Mouse (Mus musculus): ENCODE measurements around the gene Tmem117. TPM values are rescaled to one million over a fixed set of nuclear protein-coding genes. Genes with fewer than 3 reads are reported as not detected.

Tmem117 gene
- polyA plus RNA-seq, 1 experiment from 2014 or later = 22.1 TPM

GRCm38 (mm10) chr15:94967004-94967403, 338.0 kb downstream of the Tmem117 start:
- ATAC-seq (ENCODE audit: low FRiP score) = no peak
- Histone ChIP-seq H3K4me1 (no peaks in the 10 kb centered on the region), H3K9me3 (replicated peaks) (no peaks in the 10 kb centered on the region), H3K36me3 (no peaks in the 10 kb centered on the region), H3K9ac (replicated peaks) (no peak overlapping the region), H3K27me3 (replicated peaks) (no peaks in the 10 kb centered on the region), H3K27ac (replicated peaks) (no peak overlapping the region), H3K4me3 (replicated peaks) (no peak overlapping the region), H3K4me2 (no peak overlapping the region)
- 91% methylated on average over 6 of the region's 6 CpGs for WGBS

- ATAC-seq (ENCODE audit: low FRiP score) = no peak
- H3K9ac ChIP-seq (replicated peaks) = no peak overlapping the region
- 77% methylated on average over 13 of the region's 13 CpGs for WGBS
- no peaks in the 10 kb centered on the region for H3K27me3 ChIP-seq (replicated peaks)
- H3K4me1 ChIP-seq = no peaks in the 10 kb centered on the region
- no peak overlapping the region for H3K4me3 ChIP-seq (replicated peaks)
- H3K27ac ChIP-seq (replicated peaks) = no peak overlapping the region
- no peaks in the 10 kb centered on the region for H3K9me3 ChIP-seq (replicated peaks)
- H3K4me2 ChIP-seq = no peak overlapping the region
- no peaks in the 10 kb centered on the region for H3K36me3 ChIP-seq
Observed at GRCm38 (mm10) chr15:94968403-94969180, 339.6 kb downstream of the Tmem117 start.

GRCm38 (mm10) chr15:94981798-94982197, 352.8 kb downstream of the Tmem117 start:
- H3K9ac ChIP-seq (replicated peaks) = no peak overlapping the region
- H3K36me3 ChIP-seq = no peaks in the 10 kb centered on the region
- 90% methylated on average over 4 of the region's 4 CpGs for WGBS
- H3K9me3 ChIP-seq (replicated peaks) = no peaks in the 10 kb centered on the region
- no peak overlapping the region for H3K4me2 ChIP-seq
- no peaks in the 10 kb centered on the region for H3K27me3 ChIP-seq (replicated peaks)
- H3K27ac ChIP-seq (replicated peaks) = no peak overlapping the region
- no peaks in the 10 kb centered on the region for H3K4me1 ChIP-seq
- H3K4me3 ChIP-seq (replicated peaks) = no peak overlapping the region
- no peak for ATAC-seq (ENCODE audit: low FRiP score)

- WGBS = 66% methylated on average over 9 of the region's 9 CpGs
- H3K4me2 ChIP-seq = no peak overlapping the region
- no peaks in the 10 kb centered on the region for H3K36me3 ChIP-seq
- H3K27ac ChIP-seq (replicated peaks) = no peak overlapping the region
- ATAC-seq (ENCODE audit: low FRiP score) = no peak
- H3K4me3 ChIP-seq (replicated peaks) = no peak overlapping the region
- no peaks in the 10 kb centered on the region for H3K9me3 ChIP-seq (replicated peaks)
- H3K9ac ChIP-seq (replicated peaks) = no peak overlapping the region
- H3K4me1 ChIP-seq = no peaks in the 10 kb centered on the region
- H3K27me3 ChIP-seq (replicated peaks) = no peaks in the 10 kb centered on the region
Observed at GRCm38 (mm10) chr15:94995352-94995751, 366.3 kb downstream of the Tmem117 start.

GRCm38 (mm10) chr15:95005121-95005824, 376.2 kb downstream of the Tmem117 start:
- Histone ChIP-seq H3K27me3 (replicated peaks) (no peaks in the 10 kb centered on the region), H3K4me3 (replicated peaks) (no peak overlapping the region), H3K4me2 (no peak overlapping the region), H3K9me3 (replicated peaks) (no peaks in the 10 kb centered on the region), H3K4me1 (peaks cover 14% of the 10 kb centered on the region), H3K27ac (replicated peaks) (no peak overlapping the region), H3K36me3 (no peaks in the 10 kb centered on the region), H3K9ac (replicated peaks) (no peak overlapping the region)
- ATAC-seq (ENCODE audit: low FRiP score) = no peak
- 38% methylated on average over 8 of the region's 8 CpGs for WGBS

GRCm38 (mm10) chr15:95022251-95022650, 393.2 kb downstream of the Tmem117 start:
- peaks cover 5% of the 10 kb centered on the region; the same call in 1 of the 2 replicates for H3K4me1 ChIP-seq
- 87% methylated on average over 7 of the region's 7 CpGs for WGBS
- H3K36me3 ChIP-seq = no peaks in the 10 kb centered on the region
- ATAC-seq (ENCODE audit: low FRiP score) = no peak
- no peak overlapping the region for H3K9ac ChIP-seq (replicated peaks)
- H3K27ac ChIP-seq (replicated peaks) = no peak overlapping the region
- no peaks in the 10 kb centered on the region for H3K27me3 ChIP-seq (replicated peaks)
- no peak overlapping the region for H3K4me2 ChIP-seq
- H3K9me3 ChIP-seq (replicated peaks) = no peaks in the 10 kb centered on the region
- no peak overlapping the region for H3K4me3 ChIP-seq (replicated peaks)

GRCm38 (mm10) chr15:95024401-95024800, 395.4 kb downstream of the Tmem117 start:
- Histone ChIP-seq H3K4me2 (no peak overlapping the region), H3K27me3 (replicated peaks) (no peaks in the 10 kb centered on the region), H3K9ac (replicated peaks) (no peak overlapping the region), H3K4me1 (0 out of 2 replicates have a peak, but pooled peaks cover under 1% of the 10 kb centered on the region), H3K4me3 (replicated peaks) (no peak overlapping the region), H3K9me3 (replicated peaks) (no peaks in the 10 kb centered on the region), H3K27ac (replicated peaks) (no peak overlapping the region), H3K36me3 (no peaks in the 10 kb centered on the region)
- ATAC-seq (ENCODE audit: low FRiP score) = no peak
- 70% methylated on average over 6 of the region's 6 CpGs for WGBS

GRCm38 (mm10) chr15:95028862-95029486, 399.9 kb downstream of the Tmem117 start:
- no peaks in the 10 kb centered on the region for H3K27me3 ChIP-seq (replicated peaks)
- H3K4me2 ChIP-seq = no peak overlapping the region
- no peak overlapping the region for H3K9ac ChIP-seq (replicated peaks)
- H3K4me1 ChIP-seq = no peaks in the 10 kb centered on the region
- WGBS = 50% methylated on average over 13 of the region's 13 CpGs
- H3K36me3 ChIP-seq = no peaks in the 10 kb centered on the region
- ATAC-seq (ENCODE audit: low FRiP score) = no peak
- H3K9me3 ChIP-seq (replicated peaks) = no peaks in the 10 kb centered on the region
- no peak overlapping the region for H3K27ac ChIP-seq (replicated peaks)
- no peak overlapping the region for H3K4me3 ChIP-seq (replicated peaks)

- 57% methylated on average over 5 of the region's 5 CpGs for WGBS
- Histone ChIP-seq H3K4me3 (replicated peaks) (no peak overlapping the region), H3K4me2 (no peak overlapping the region), H3K9me3 (replicated peaks) (no peaks in the 10 kb centered on the region), H3K27ac (replicated peaks) (no peak overlapping the region), H3K4me1 (no peaks in the 10 kb centered on the region), H3K36me3 (no peaks in the 10 kb centered on the region), H3K27me3 (replicated peaks) (no peaks in the 10 kb centered on the region), H3K9ac (replicated peaks) (no peak overlapping the region)
- ATAC-seq (ENCODE audit: low FRiP score) = no peak
Observed at GRCm38 (mm10) chr15:95029487-95029875, 400.4 kb downstream of the Tmem117 start.

GRCm38 (mm10) chr15:95042437-95042836, 413.4 kb downstream of the Tmem117 start:
- no peaks in the 10 kb centered on the region for H3K36me3 ChIP-seq
- H3K4me2 ChIP-seq = no peak overlapping the region
- WGBS = 86% methylated on average over 9 of the region's 9 CpGs
- no peak for ATAC-seq (ENCODE audit: low FRiP score)
- H3K9me3 ChIP-seq (replicated peaks) = no peaks in the 10 kb centered on the region
- H3K4me3 ChIP-seq (replicated peaks) = no peak overlapping the region
- H3K27me3 ChIP-seq (replicated peaks) = no peaks in the 10 kb centered on the region
- H3K9ac ChIP-seq (replicated peaks) = no peak overlapping the region
- H3K27ac ChIP-seq (replicated peaks) = no peak overlapping the region
- H3K4me1 ChIP-seq = no peaks in the 10 kb centered on the region

GRCm38 (mm10) chr15:95044011-95044410, 415.0 kb downstream of the Tmem117 start:
- ATAC-seq (ENCODE audit: low FRiP score) = no peak; the same call in 1 of the 2 replicates
- H3K4me3 ChIP-seq (replicated peaks) = no peak overlapping the region
- no peaks in the 10 kb centered on the region for H3K36me3 ChIP-seq
- H3K9me3 ChIP-seq (replicated peaks) = no peaks in the 10 kb centered on the region
- H3K4me1 ChIP-seq = peaks cover 8% of the 10 kb centered on the region
- no peaks in the 10 kb centered on the region for H3K27me3 ChIP-seq (replicated peaks)
- no peak overlapping the region for H3K9ac ChIP-seq (replicated peaks)
- no peak overlapping the region for H3K4me2 ChIP-seq
- WGBS = 52% methylated on average over 8 of the region's 8 CpGs
- 0 out of 2 replicates have a peak overlapping the region, but pooled peaks have one; percentile 37 for H3K27ac ChIP-seq (replicated peaks)

GRCm38 (mm10) chr15:95047486-95047885, 418.5 kb downstream of the Tmem117 start:
- Histone ChIP-seq H3K27ac (replicated peaks) (no peak overlapping the region), H3K4me3 (replicated peaks) (no peak overlapping the region), H3K27me3 (replicated peaks) (no peaks in the 10 kb centered on the region), H3K36me3 (no peaks in the 10 kb centered on the region), H3K9ac (replicated peaks) (no peak overlapping the region), H3K9me3 (replicated peaks) (no peaks in the 10 kb centered on the region), H3K4me1 (peaks cover 13% of the 10 kb centered on the region), H3K4me2 (no peak overlapping the region)
- no peak for ATAC-seq (ENCODE audit: low FRiP score)
- whole genome bisulfite sequencing = 61% methylated on average over 2 of the region's 2 CpGs
